Mouse (Mus musculus): ENCODE measurements around the gene Ccdc185. TPM values are rescaled to one million over a fixed set of nuclear protein-coding genes. Genes with fewer than 3 reads are reported as not detected.

The Ccdc185 gene
- polyA plus RNA-seq (2015; fragmentation: Nextera tagmentation; extraction: Ambion mirVana), result not detected in 2 replicates

GRCm38 (mm10) chr1:182749080-182749479 lies at the start of gene Ccdc185:
Gene Ccdc185, minus strand, starts transcription at chr1:182749180.
- no peak within 1 kb of the TSS for H3K4me2 ChIP-seq (replicated peaks; ENCODE audit: low read depth, low read length)
- H3K27me3 ChIP-seq (replicated peaks; ENCODE audit: insufficient read depth, low read length), result no peaks in the 10 kb centered on the region
- no peaks in the 10 kb centered on the region for H3K36me3 ChIP-seq (ENCODE audit: insufficient read depth, low read length)
- no peak within 1 kb of the TSS for H3K27ac ChIP-seq (ENCODE audit: low read length)
- TF ChIP-seq EP300 (IDR thresholded peaks at IDR 0.05) (no peak), CTCF (IDR thresholded peaks at IDR 0.05) (no peak)
- DNase-seq (ENCODE audit: low spot score) (no peak), ATAC-seq (no peak)
- no peak within 1 kb of the TSS for H3K9ac ChIP-seq (replicated peaks; ENCODE audit: low read depth)
- H3K4me3 ChIP-seq (ENCODE audit: low read depth, low read length), result no peak within 1 kb of the TSS
- WGBS, result 90% methylated on average over 9 of the region's 9 CpGs
- no peaks in the 10 kb centered on the region for H3K9me3 ChIP-seq (ENCODE audit: low read length)
- H3K4me1 ChIP-seq (ENCODE audit: insufficient read depth, low read depth, low read length), result no peaks in the 10 kb centered on the region

- no peak overlapping the region for H3K9ac ChIP-seq (replicated peaks; ENCODE audit: low read depth)
- WGBS, result 77% methylated on average over 14 of the region's 14 CpGs
- no peak for TF ChIP-seq EP300 (IDR thresholded peaks at IDR 0.05)
- TF ChIP-seq CTCF (IDR thresholded peaks at IDR 0.05), result no peak
- ATAC-seq, result no peak
- no peaks in the 10 kb centered on the region for H3K4me1 ChIP-seq (ENCODE audit: insufficient read depth, low read depth, low read length)
- no peak overlapping the region for H3K4me3 ChIP-seq (ENCODE audit: low read depth, low read length)
- H3K27me3 ChIP-seq (replicated peaks; ENCODE audit: insufficient read depth, low read length), result no peaks in the 10 kb centered on the region
- H3K4me2 ChIP-seq (replicated peaks; ENCODE audit: low read depth, low read length), result no peak overlapping the region
- no peak for DNase-seq (ENCODE audit: low spot score)
- H3K27ac ChIP-seq (ENCODE audit: low read length), result no peak overlapping the region
- H3K36me3 ChIP-seq (ENCODE audit: insufficient read depth, low read length), result no peaks in the 10 kb centered on the region
- H3K9me3 ChIP-seq (ENCODE audit: low read length), result no peaks in the 10 kb centered on the region
These were observed 48.1 kb upstream of the Ccdc185 start for GRCm38 (mm10) chr1:182797048-182797447.

GRCm38 (mm10) chr1:182794628-182795027 lies 45.6 kb upstream of the Ccdc185 start:
- no peak for DNase-seq (ENCODE audit: low spot score)
- Histone ChIP-seq H3K4me1 (ENCODE audit: insufficient read depth, low read depth, low read length) (no peaks in the 10 kb centered on the region), H3K9ac (replicated peaks; ENCODE audit: low read depth) (no peak overlapping the region), H3K36me3 (ENCODE audit: insufficient read depth, low read length) (no peaks in the 10 kb centered on the region), H3K27me3 (replicated peaks; ENCODE audit: insufficient read depth, low read length) (no peaks in the 10 kb centered on the region), H3K27ac (ENCODE audit: low read length) (no peak overlapping the region), H3K4me3 (ENCODE audit: low read depth, low read length) (no peak overlapping the region), H3K4me2 (replicated peaks; ENCODE audit: low read depth, low read length) (no peak overlapping the region), H3K9me3 (ENCODE audit: low read length) (no peaks in the 10 kb centered on the region)
- ATAC-seq, result no peak
- no peak for TF ChIP-seq CTCF (IDR thresholded peaks at IDR 0.05)
- TF ChIP-seq EP300 (IDR thresholded peaks at IDR 0.05), result no peak
- WGBS, result 92% methylated on average over 9 of the region's 9 CpGs

DNA sequence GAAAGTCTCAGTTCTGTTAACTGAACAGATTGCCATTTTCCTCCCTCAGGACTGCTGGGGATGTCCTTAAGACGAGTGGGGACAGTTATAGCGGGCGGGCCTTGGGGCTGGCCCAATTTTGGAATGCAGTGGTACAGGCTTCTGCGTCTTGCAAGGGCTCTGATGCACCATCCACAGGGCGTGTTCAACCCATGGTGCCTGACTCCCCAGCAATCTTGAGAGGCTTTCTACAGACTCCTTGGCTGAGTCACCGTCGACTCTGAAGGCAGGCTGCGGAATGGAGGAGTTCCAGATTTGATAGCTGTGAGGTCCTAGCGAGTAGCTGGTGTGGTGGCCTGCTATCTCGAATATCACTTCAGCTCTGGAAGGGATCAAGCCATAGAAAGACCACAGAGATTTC lies 45.2 kb upstream of the Ccdc185 start:
- TF ChIP-seq EP300 (IDR thresholded peaks at IDR 0.05), result no peak
- no peak for TF ChIP-seq CTCF (IDR thresholded peaks at IDR 0.05)
- H3K9me3 ChIP-seq (ENCODE audit: low read length), result no peaks in the 10 kb centered on the region
- H3K4me1 ChIP-seq (ENCODE audit: insufficient read depth, low read depth, low read length), result 0 out of 2 replicates have a peak, but pooled peaks cover 4% of the 10 kb centered on the region
- H3K36me3 ChIP-seq (ENCODE audit: insufficient read depth, low read length), result no peaks in the 10 kb centered on the region
- no peak overlapping the region for H3K4me2 ChIP-seq (replicated peaks; ENCODE audit: low read depth, low read length)
- peak; percentile 60 for ATAC-seq
- no peak overlapping the region for H3K9ac ChIP-seq (replicated peaks; ENCODE audit: low read depth)
- no peak overlapping the region for H3K27ac ChIP-seq (ENCODE audit: low read length)
- peak; percentile 24 for DNase-seq (ENCODE audit: low spot score)
- no peak overlapping the region for H3K4me3 ChIP-seq (ENCODE audit: low read depth, low read length)
- no peaks in the 10 kb centered on the region for H3K27me3 ChIP-seq (replicated peaks; ENCODE audit: insufficient read depth, low read length)
- 76% methylated on average over 10 of the region's 10 CpGs for WGBS

DNA sequence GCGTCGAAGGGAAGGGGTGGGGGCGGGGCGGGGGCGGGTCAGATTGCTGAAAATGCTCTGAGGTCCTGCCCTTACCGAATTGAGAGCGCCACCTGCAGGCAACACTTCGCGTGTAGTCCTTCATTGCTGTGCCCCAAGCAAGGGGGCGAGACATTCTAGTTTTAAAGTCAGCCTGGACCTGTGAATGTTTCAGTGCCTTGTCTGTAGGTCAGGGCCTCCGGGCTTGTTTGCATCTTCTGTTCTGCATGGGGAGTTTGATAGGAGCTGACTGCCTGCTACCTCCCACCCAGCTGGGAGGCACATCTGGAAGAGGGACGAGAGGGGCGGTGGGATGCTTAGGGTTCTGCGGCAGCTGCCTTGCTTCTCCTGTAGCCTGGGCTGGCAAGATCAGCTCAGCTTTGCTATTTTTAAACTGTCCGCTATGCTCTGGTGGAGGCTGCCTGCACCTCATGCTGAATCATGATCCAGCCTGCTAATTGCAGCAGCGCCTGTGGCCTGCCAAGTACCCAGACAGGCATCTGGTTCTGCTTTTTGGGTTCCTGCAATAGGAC lies 43.6 kb upstream of the Ccdc185 start:
- Histone ChIP-seq H3K27ac (ENCODE audit: low read length) (no peak overlapping the region), H3K36me3 (ENCODE audit: insufficient read depth, low read length) (no peaks in the 10 kb centered on the region), H3K27me3 (replicated peaks; ENCODE audit: insufficient read depth, low read length) (no peaks in the 10 kb centered on the region), H3K4me2 (replicated peaks; ENCODE audit: low read depth, low read length) (no peak overlapping the region), H3K9ac (replicated peaks; ENCODE audit: low read depth) (no peak overlapping the region), H3K4me3 (ENCODE audit: low read depth, low read length) (no peak overlapping the region), H3K9me3 (ENCODE audit: low read length) (no peaks in the 10 kb centered on the region), H3K4me1 (ENCODE audit: insufficient read depth, low read depth, low read length) (0 out of 2 replicates have a peak, but pooled peaks cover 8% of the 10 kb centered on the region)
- TF ChIP-seq EP300 (IDR thresholded peaks at IDR 0.05), result no peak
- TF ChIP-seq CTCF (IDR thresholded peaks at IDR 0.05), result peak; percentile 77
- DNase-seq (ENCODE audit: low spot score) (peak; percentile 81), ATAC-seq (peak; percentile 72)
- WGBS, result 26% methylated on average over 16 of the region's 16 CpGs

DNA sequence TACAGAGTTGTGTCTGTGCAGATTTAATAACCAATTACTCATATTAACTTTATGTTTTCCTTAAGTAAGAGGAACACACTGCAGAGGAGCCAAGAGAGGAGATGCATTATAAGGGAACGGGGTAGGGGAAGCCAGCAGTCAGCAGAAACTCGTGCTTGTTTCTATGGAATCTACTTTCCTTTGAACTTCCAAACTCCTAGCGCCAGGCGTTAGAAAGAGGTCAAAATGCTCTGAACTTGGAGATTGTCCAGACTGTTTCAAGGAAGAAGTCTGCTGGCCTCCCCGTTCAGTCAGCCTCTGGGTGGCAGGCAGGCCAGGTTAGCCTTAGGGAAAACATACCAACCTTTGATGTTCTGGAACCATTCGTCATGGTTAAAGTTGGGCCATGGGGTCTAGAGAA lies 39.9 kb upstream of the Ccdc185 start:
- DNase-seq (ENCODE audit: low spot score) (peak; percentile 47), ATAC-seq (no peak)
- no peaks in the 10 kb centered on the region for H3K9me3 ChIP-seq (ENCODE audit: low read length)
- H3K27ac ChIP-seq (ENCODE audit: low read length), result no peak overlapping the region
- TF ChIP-seq CTCF (IDR thresholded peaks at IDR 0.05) (no peak), EP300 (IDR thresholded peaks at IDR 0.05) (no peak)
- no peaks in the 10 kb centered on the region for H3K36me3 ChIP-seq (ENCODE audit: insufficient read depth, low read length)
- 23% methylated on average over 6 of the region's 6 CpGs for WGBS
- H3K4me1 ChIP-seq (ENCODE audit: insufficient read depth, low read depth, low read length), result 0 out of 2 replicates have a peak, but pooled peaks cover 8% of the 10 kb centered on the region
- no peak overlapping the region for H3K4me3 ChIP-seq (ENCODE audit: low read depth, low read length)
- H3K27me3 ChIP-seq (replicated peaks; ENCODE audit: insufficient read depth, low read length), result no peaks in the 10 kb centered on the region
- no peak overlapping the region for H3K4me2 ChIP-seq (replicated peaks; ENCODE audit: low read depth, low read length)
- no peak overlapping the region for H3K9ac ChIP-seq (replicated peaks; ENCODE audit: low read depth)
